Mouse (Mus musculus): ENCODE data around the gene Gm36210.
"Not testable (repeated sequence)": the region's sequence is repeated elsewhere in the genome, so short reads cannot be mapped to it uniquely, and the experiment has no call there.

Gene Gm36210

GRCm38 (mm10) chr7:4877226-4877625 lies 29.1 kb downstream of the Gm36210 start:
- DNase-seq: no peak

- peak; percentile 86 for DNase-seq
These were observed 29.5 kb downstream of the Gm36210 start, which contains the start of gene Isoc2a for GRCm38 (mm10) chr7:4876753-4877221. Isoc2a (plus strand) TSS chr7:4877153.

DNA sequence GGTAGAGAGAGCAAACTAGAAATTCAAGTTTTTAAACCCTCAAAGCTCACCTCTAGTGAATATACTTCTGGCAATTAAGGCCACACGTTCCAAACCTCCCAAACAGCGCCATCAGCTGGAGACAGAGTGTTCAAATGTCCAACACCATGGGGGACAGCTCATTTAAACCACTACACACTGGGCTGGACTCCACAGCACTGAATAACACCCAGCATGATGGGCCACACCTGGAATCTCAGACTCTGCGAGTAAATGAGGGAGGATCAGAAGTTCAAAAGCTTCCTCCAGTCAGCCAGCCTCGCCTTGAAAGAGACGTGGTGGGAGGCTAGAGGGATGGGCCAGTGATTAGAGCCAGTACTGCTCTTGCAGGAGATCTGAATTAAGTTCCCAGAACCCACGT lies 36.2 kb downstream of the Gm36210 start, which contains the start of gene Isoc2b:
Gene Isoc2b, minus strand, starts transcription at position 126 of the 400 bp plus-strand sequence.
- DNase-seq: no peak

DNA sequence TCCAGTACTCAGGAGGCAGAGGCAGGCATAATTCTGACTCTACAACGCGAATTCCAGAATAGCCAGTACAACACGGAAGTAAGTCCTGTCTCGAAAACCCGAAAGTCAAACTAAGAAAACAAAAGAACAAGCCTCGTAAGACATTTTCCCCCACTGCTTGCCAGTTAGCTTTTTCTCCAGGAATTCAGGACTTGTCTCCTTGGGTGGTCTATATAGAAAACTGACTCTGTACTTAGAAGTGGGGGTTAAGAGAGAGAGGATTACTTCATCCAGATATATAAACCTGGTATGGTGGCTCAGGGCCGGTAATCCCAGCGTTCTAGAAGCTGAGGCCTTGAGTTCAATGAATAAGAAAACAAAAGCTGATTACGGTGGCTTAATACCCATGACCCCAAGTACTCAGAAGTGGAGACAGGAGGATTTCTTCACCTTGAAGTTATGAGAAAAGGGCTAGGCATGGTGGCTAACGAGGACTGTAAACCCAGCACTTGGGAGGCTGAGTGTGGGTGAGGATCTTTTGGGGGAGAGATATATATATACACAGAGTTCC lies 39.6 kb downstream of the Gm36210 start:
- no peak for DNase-seq

- DNase-seq: peak; percentile 97
These were observed 40.5 kb downstream of the Gm36210 start for GRCm38 (mm10) chr7:4865579-4866493.

GRCm38 (mm10) chr7:4865090-4865489 lies 41.2 kb downstream of the Gm36210 start:
- peak; percentile 38 for DNase-seq

DNA sequence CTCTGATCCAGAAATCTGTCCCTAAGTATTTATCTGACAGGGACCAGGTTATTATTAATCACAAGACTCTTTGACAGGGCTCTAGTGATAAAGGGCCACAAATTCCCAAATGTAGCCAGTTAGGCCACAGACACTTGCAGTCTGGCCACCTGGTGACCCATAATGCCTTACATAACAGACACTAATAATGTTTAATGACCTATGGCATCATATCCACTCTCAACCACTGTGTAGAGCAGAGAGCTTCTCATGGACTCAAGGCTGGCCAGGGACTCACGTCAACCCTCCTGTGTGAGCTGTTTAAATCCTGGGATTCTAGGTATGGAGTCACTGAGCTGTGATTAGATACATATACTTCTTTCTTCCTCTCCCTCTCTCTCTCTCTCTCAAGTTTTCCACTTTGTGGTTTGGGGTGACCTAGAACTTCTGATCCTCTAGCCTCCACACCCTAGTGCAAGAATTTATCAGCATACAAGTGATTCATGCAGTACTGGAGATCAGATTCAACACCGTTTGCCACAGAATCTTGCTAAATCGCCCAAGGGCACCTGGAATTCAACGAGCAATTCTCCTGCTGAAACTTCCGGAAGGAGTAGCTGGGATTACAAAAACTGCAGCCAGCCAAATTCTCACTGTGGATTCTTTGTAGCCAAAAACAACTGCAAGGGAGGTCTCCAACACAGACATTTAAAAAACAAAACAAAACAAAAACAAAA lies 42.0 kb downstream of the Gm36210 start:
- no peak for DNase-seq

DNA sequence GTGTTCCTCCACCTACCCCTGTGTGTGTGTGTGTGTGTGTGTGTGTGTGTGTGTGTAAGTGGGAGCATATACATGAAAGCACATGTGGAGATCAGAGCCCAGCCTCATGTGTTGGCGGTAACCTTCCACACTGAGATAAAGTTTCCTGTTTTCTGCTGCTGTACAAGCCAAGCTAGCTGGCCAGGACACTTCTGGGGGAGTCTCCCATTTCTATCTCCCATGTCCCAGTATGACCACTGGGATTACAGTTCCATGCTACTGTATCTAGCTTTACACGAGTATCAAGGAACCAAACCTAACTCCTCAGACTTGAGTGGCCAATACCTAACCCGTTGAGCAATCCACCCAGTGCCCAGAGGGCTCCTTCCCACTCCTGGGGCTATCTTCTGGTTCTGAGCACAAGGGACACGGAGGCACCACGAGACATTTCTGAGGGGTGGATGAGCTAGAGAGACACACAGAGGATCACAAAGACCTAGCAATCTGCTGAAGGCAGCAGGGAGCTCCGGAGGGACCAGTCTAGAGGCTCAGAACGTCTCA lies 42.7 kb downstream of the Gm36210 start:
- no peak for DNase-seq

DNA sequence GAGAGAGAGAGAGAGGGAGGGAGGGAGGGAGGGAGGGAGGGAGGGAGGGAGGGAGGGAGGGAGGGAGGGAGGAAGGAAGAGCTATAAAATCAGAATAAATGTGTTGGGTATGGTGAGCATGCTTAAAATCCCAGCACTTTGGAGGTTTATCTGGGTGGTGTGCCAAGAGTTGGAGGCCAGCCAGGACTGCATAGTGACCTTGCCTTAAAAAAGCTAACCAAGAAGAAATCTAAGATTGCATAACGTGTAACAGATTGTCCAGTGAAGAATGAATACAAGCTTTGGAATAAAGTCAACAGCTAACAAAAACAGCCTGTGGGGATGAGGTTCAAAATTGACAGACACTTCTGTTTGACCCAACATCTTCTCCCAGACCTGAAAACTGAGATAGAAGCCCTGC lies 43.3 kb downstream of the Gm36210 start:
- peak; percentile 50 for DNase-seq

DNA sequence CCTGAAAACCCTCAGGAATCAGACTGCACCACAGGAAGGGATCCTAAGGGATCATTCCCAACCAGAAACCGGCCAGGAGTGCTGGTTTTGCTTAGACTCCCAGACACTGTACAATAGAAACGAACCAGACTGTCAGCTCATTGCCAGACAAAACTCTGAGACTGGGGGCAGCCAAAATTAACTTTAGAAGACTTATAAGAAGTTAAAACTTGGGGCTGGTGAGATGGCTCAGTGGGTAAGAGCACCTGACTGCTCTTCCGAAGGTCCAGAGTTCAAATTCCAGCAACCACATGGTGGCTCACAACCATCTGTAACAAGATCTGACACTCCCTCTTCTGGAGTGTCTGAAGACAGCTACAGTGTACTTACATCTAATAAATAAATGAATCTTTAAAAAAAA lies 45.4 kb downstream of the Gm36210 start:
- not testable (repeated sequence) for DNase-seq

DNA sequence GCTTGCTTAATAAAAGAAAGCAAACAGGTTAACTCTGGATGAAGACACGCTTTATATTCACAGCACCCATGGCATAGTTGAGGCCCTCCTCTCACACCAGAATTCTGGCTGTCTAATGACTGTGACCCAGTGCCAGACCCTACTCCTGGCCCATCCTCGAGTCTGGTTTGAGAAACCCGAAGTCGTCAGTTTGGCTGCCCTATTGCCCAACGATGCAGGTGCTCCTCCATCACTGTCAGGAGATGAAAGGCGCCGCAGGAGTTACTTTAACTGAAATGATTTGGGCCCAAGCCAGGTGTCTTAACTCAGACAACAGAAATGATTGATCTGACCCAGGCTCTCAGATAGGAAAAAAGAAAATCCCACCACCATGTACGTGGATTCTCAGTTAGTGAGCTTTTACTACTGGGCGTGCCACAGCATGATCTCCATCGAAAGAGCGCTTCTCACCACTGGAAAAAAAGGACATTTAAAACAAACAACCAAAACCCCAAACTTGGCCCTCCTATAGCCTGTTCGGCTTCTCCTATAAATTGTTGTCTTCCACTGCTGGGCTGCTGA lies 46.8 kb downstream of the Gm36210 start:
- no peak for DNase-seq

- DNase-seq: peak; percentile 43
These were observed 49.0 kb downstream of the Gm36210 start for GRCm38 (mm10) chr7:4857321-4857720.

GRCm38 (mm10) chr7:4856508-4856907 lies 49.8 kb downstream of the Gm36210 start:
- no peak for DNase-seq

- DNase-seq: no peak
These were observed 52.7 kb downstream of the Gm36210 start for GRCm38 (mm10) chr7:4853613-4854012.

DNA sequence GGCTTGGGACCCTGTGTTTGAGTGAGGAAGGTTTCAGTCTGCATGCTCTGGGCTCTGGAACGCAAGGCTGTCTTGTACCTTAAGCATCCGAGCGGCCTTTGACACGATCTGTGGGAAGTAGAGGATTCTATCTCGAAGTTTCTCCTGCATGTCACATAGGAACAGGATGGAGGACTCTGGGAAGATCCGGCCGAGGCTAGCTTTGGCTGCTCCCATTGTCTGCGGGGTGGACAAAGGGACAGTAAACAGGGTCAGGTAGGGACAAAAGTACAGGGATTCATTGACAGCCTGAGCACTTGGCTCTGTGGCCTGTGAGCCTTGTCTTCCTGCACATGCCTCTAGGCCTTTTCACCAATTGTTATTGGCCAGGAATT lies 55.0 kb downstream of the Gm36210 start:
- no peak for DNase-seq

- no peak for DNase-seq
These were observed 55.5 kb downstream of the Gm36210 start for GRCm38 (mm10) chr7:4850621-4851314.

GRCm38 (mm10) chr7:4849372-4849771 lies 56.9 kb downstream of the Gm36210 start:
- DNase-seq: no peak

Measured in cerebellum, adult 8-10 months (tissue).